Mouse (Mus musculus) cerebellum, postnatal 10 days (tissue): Measurements from ENCODE around the gene Elmod3.

Experiments used
- DNase-seq, 2 experiments: peaks; one replicate each; pipeline ENCODE4 v3.0.0; 2021; ENCODE audit warnings: mixed read lengths in 2 of 2

Elmod3 gene

DNA sequence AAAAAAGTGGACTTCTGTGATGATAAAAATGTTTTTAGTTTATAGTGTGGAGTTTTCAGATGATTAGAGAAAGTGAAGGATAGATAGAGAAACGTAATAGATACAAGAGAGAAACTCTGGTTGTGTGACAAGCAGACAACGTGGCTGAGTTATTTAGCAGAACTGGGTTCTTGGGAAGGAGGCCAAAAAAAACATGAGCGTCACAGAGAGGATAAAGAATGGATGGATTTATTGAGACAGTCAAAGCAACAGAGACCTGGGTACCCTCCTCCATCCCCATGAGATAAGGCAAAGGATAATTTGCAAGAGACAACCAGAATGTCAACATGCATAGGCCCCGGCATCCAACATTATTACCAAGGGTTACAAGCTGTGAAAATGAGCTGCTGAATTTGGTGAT, 12.0 kb upstream of the Elmod3 start:
- no peak for DNase-seq

DNA sequence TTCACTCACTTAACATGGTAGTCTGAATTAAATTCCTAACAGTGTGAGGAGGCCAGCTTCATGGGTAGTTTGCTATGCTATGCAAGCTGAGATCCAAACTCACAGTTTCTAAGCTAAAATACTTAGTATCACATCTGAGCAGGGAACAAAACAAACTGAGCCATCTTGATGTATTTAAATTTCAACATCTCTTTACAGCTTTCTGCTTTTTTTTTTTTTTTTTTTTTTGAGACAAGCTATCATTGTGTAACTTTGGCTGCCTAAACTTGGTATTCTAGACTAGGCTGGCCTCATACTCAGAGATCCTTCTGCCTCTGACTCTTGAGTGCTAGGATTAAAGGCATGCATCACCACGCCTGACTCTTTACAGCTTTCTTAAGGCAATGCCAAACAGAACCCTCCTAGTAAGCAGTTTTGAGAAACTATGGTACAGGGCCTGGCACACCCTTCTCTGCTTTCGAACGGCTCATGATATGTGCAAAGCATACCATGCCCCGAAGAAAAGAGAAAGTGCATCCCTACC, 10.5 kb upstream of the Elmod3 start:
- DNase-seq, result no peak

GRCm38 (mm10) chr6:72607676-72608075, 9.5 kb upstream of the Elmod3 start:
- no peak for DNase-seq

DNA sequence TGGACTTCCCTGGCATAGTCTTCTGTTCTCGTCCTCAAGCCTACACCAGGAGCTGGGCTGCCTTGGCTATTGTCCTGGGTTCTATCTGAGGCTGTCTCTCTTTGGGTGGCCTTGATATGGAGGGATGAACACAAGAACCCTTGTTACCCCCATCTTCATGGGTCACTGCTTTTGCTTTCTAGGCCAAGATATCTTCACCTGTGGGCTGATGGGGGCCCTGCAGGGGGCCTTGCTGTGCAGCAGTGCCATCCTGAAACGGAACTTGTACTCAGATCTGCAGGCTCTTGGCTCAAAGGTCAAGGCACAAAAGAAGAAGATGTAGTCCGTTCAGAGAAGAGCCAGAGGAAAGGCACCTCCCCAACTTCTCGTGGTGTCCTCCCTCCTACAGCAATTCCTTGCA, 8.8 kb upstream of the Elmod3 start:
- no peak for DNase-seq

GRCm38 (mm10) chr6:72604066-72604465, 5.9 kb upstream of the Elmod3 start:
- DNase-seq, result no peak

DNA sequence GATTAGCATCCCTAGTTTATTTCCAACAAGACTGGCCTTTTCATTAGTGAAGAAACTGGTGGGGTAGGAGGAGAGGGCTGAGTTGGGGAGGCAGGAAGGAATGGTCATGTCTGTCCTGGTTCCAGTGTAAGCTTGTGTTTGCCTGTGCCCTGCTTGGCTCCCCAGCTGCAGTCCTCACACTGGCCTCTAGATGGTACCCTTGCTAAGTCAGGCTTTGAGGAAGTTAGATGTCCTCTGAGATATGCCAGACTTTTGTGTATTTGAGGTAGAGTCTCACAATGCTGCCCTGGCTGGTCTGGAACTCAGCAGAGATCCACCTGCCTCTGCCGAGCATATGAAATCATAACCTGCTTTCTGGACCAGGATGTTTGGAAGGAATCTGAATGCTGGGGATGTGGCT, 3.5 kb upstream of the Elmod3 start:
- DNase-seq, result peak; percentile 90 to 93

GRCm38 (mm10) chr6:72600771-72601170, 2.6 kb upstream of the Elmod3 start:
- no peak for DNase-seq

GRCm38 (mm10) chr6:72600216-72600615, 2.0 kb upstream of the Elmod3 start:
- DNase-seq, result peak in 1 of 2 experiments; percentile 18

DNA sequence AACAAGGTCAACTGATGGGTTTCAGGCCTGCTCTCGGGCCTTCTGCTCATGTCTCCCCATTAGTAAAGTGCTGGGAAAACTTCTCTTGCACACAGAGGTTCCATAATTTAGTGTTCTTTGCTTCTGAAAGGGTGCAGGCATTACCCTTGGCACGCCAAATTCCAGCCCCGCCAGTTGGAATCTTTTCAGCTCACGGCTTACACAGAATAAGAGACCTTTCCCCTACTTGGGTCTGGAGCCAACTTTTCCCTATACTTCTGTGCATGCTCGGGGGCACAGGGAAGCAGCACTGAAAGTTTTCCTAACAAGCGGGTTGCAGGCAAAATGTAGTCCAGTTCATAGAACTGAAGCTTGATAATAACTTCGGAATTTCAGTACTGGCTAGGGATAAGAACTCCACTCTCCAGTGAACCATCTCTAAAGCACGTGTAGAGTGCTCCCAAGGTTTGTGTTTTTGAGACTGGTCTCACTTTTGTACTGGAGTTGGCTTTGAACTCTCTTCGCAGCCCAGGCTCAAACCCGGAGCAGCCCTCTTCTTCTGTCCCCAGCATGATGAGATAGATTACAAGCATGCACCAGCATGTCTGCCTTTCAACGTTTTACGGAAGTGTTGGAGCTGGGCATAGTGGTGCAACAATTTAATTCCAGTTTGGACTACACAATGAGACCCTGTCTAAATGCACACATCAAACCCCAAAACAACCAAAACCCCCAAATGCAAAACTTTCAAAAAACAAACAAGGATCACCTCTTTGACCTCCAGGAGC, 761 bp upstream of the Elmod3 start:
- peak; percentile 64 to 66 for DNase-seq

DNA sequence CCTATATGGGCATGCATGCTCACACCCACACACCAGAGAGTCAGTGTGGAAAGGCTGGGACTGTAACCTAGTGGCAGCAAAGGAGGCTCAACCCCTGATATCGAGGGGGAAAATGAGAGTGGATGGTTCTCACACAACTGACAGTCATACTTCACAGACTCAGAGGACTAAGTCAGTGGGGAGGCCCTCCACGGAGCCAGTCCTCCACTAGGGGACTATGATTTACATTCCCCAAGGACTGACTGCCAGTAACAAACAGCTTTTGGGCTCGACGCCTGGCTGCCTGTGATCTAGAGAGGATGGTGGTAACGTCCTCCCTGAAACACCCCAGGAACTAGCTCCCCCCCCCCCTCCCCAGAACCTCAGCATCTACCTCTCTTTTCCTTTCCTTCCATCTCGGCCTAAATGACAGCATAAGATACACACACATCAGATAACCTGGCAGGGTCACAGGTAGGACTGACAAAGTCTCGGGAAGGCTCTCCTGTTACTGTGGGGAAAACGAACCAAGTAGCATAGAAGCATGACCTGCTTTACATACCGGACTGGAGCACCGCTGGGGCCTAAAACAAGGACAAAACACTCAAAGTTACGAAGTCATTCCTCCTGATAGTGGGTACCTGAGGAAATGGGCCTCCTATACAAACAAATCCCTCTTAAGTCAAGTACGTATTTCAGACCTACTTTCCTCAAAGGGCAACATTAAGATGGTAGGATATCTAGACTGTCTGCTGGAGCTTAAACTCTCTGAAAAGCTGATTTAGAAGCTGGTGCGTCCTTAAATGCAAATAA, 934 bp downstream of the Elmod3 start:
- peak; percentile 21 to 29 for DNase-seq

- DNase-seq, result peak in 1 of 2 experiments; percentile 16
These were observed 4.3 kb downstream of the Elmod3 start for GRCm38 (mm10) chr6:72593914-72594313.

DNA sequence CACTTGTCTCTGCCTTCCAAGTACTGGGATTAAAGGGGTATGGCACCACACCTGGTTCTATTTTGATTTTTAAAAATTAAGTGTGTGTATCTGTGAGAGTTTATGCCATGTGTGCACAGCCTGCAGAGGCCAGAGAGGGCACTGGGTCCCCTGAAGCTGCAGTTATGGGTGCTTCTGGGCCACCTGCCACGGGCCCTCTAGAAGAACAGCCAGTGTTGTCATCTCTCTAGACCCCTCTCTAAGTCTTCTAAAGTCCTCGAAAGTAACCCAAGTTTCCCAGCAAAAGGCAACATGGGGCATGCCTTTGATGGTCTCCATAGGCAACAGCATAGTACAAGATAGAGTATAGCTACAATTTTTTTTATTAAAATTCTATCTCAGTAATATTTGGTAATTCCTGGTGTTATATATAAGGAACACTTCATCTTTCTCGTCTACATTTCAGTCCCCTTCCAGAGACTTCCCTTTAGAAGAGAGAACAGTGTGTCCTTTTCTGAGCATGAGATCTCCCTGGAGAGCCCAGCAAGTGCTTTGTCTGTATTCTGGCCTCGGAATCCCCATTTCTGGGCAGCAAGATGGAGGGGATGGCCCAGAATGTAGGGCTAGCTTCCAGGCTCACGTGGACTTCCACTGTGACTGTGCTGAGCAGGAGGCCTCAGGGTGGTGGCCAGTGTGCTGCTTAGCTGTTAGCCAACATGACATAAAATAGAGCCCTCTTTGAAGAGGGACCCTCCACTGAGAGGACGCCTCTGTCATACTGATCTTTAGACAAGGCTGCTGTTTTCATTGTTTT, 5.0 kb downstream of the Elmod3 start:
- peak in 1 of 2 experiments; percentile 33 for DNase-seq

DNA sequence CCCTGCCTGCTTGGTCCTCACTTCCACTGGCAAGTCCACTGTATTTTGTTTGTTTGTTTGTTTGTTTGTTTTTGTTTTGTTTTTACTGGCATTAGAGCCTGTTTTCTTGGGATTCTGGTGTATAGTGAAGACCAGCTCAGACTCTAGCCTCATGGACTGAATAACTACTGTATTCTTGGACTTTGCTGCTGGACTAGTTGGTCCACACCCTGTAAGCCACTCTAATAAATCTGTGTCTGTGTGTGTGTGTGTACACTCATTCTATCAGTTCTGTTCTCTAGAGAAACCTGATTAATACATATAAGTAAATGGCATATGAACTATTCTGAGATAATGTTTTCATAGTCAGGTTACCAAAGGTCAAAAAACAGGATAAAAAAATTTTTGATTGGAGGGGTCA, 8.1 kb downstream of the Elmod3 start:
- no peak for DNase-seq

- no peak for DNase-seq
These were observed 9.9 kb downstream of the Elmod3 start for GRCm38 (mm10) chr6:72588307-72588706.

- DNase-seq, result no peak
These were observed 11.5 kb downstream of the Elmod3 start for GRCm38 (mm10) chr6:72586701-72587100.

GRCm38 (mm10) chr6:72584154-72584553, 14.1 kb downstream of the Elmod3 start:
- DNase-seq, result no peak

DNA sequence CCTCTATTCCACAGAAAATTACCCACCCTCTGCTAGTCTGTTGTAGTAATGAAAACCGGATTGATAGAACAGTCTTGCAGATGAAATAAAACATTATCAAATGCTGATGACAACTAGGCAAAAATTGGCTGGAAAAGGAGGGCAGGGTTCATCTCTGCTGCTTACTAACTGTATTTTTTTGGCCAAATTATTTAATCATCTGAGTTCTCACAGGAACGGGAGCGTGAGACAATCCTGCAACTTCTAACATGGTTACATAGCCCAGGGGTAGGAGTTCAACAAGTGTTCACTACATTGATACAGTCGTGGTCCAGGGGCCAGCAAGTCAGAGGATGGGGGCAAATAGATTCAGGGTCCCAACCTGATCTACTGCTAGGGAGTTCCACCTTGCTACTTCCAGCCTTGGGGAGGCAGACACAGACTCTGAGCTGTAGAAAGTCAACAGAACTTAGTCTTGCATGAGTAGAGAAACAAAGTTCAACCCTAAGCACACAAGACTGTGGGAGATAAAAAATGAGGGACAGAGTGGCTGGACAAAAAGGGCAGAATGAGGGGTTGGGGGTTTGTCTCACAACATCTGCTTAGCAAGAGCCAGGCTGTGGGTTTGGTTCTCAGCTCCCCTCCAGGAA, 14.9 kb downstream of the Elmod3 start:
- DNase-seq, result no peak

GRCm38 (mm10) chr6:72581625-72582382, 16.4 kb downstream of the Elmod3 start:
- no peak for DNase-seq

DNA sequence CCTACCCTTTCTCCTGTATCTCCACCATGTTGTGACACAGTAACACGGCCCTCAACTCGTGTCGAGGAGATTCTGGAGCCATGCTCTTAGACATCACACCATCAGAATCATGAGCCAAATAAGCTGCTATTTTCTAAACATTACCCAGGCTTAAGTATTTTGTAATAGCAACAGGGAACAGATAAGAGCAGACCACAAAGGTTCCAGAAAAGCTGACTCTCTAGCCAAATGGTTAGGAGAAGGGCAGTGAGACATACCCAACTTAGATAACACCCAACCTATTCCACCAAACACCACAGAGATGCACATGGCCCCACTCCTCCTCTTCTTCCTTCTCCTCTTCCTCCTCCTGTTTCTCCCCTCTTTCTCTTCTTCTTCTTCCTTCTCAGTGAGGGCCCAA, 22.2 kb downstream of the Elmod3 start:
- DNase-seq, result no peak

GRCm38 (mm10) chr6:72571826-72572225, 26.4 kb downstream of the Elmod3 start:
- DNase-seq, result no peak

DNA sequence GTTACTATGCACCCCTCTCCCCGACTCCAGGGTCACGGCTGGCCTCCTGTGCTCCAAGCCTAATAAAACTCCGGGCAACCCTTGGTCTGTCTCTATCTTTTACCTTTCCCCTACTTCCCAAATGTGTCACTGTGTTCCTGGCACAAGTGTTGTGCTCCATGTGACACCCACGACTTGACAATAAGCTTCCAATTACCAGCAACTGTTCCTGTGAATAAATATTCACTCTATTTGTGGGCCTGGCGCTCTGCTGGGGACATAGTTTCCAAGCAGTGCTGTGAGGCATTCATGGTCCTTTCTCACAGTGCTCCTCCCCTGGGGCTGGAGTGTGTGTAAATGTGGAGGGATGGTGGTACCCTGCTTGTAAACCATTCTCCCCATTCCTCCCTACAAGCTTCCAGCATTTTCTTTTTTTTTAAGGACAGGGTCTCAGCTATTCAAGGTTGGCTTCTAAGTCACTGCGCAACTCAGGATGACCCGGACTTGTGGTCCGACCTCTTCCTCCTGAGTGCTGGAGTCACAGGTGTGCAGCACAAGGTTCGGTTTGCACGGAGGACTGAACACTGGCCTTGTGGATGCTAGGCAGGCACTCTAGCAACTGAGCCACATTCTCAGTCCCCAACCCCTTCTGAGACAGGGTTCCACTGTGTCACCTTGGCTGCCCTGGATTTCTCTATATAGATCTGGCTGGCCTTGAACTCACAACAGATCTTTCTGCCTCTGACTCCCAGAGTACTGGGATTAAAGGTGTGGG, 27.4 kb downstream of the Elmod3 start:
- DNase-seq, result no peak
